Mouse (Mus musculus): ENCODE measurements at regions not wholly inside any gene's neighbourhood (a gene's known extent, or its start where the extent isn't known, plus 50 kb on each side); places are given as distances from the start of the nearest gene placed in this dataset.

DNA sequence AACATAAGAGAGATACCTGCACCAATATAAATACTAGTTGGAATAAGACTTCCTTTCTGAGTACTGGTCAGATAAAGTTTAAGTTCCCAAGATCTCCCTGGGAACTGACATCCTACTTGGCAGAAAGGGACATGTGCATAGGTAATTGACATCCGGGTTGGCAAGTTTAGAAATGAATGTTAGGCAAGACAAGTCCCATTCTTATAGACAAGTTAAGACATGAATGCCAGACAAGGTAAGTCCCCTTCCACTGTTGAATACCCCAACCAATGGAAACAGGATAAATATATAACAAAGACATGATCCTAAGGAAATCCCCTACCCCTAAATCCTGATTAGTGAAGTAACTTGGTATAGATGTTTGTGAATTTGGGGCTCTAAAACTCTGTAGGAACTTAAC is 77.5 kb upstream of the Sgip1 start:
- no peak overlapping the region for H3K9ac ChIP-seq (ENCODE audit: control insufficient read depth, low read depth, low read length, poor library complexity, severe bottlenecking)
- TF ChIP-seq MYC (IDR thresholded peaks at IDR 0.05; ENCODE audit: low read depth, low read length) (no peak), MAFK (IDR thresholded peaks at IDR 0.05; ENCODE audit: borderline replicate concordance, low read depth, low read length) (no peak), EP300 (IDR thresholded peaks at IDR 0.05; ENCODE audit: low read depth in 1 of 2, low read length in 2 of 2) (no peak), MAZ (IDR thresholded peaks at IDR 0.05; ENCODE audit: low read depth, low read length) (no peak), SMC3 (IDR thresholded peaks at IDR 0.05; ENCODE audit: low read depth, low read length) (no peak), ETS1 (IDR thresholded peaks at IDR 0.05; ENCODE audit: low read depth, low read length) (no peak), KAT2A (conservative IDR thresholded peaks at IDR 0.05; ENCODE audit: low read depth, low read length) (no peak), CHD1 (IDR thresholded peaks at IDR 0.05; ENCODE audit: low read depth, low read length) (no peak), ZMIZ1 (IDR thresholded peaks at IDR 0.05; ENCODE audit: low read depth, low read length) (no peak), USF1 (IDR thresholded peaks at IDR 0.05; ENCODE audit: low read depth, low read length) (no peak), USF2 (IDR thresholded peaks at IDR 0.05; ENCODE audit: borderline replicate concordance in 1 of 2, insufficient read depth in 1 of 2, low read depth in 1 of 2, low read length in 2 of 2) (no peak), TBP (IDR thresholded peaks at IDR 0.05; ENCODE audit: low read depth, low read length) (no peak)
- no peak for DNase-seq (ENCODE audit: low read depth, low spot score)
- no peak overlapping the region for H3K4me3 ChIP-seq (ENCODE audit: control insufficient read depth in 1 of 2, insufficient read depth in 1 of 2, low read depth in 2 of 2, low read length in 2 of 2)
- no peaks in the 10 kb centered on the region for H3K27me3 ChIP-seq (ENCODE audit: control insufficient read depth in 1 of 2, insufficient read depth in 2 of 2, low read length in 2 of 2)
- H3K36me3 ChIP-seq (ENCODE audit: control insufficient read depth in 1 of 2, insufficient read depth in 2 of 2, low read length in 2 of 2) = no peaks in the 10 kb centered on the region
- H3K4me1 ChIP-seq (ENCODE audit: control insufficient read depth in 1 of 2, insufficient read depth in 2 of 2, low read length in 2 of 2) = no peaks in the 10 kb centered on the region
- H3K9me3 ChIP-seq (replicated peaks; ENCODE audit: insufficient read depth, low read length) = no peaks in the 10 kb centered on the region
- no peak overlapping the region for H3K27ac ChIP-seq (ENCODE audit: control insufficient read depth, low read depth, low read length)
- H3K79me2 ChIP-seq (ENCODE audit: control insufficient read depth, insufficient read depth, low read length, poor library complexity) = no peaks in the 10 kb centered on the region

DNA sequence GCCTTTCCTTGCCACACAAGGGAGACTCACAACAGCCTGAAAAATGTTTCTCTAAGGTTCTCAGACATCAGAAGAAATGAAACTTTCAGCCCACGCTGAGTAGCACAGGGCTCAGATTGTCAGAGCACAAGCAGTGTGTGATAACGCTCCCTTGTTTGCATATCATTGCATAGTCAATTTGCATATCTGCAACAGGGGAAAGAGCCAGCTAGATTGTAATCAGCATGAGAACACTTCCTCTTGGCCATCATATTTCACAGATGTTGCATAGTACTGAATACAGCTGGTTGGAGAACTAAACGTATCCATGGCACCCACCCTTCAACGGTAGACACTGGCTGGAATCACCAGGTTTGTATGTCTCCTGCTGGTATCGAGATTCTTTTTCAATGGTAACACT is 58.9 kb upstream of the Sgip1 start:
- H3K4me1 ChIP-seq (ENCODE audit: control insufficient read depth in 1 of 2, insufficient read depth in 2 of 2, low read length in 2 of 2) = no peaks in the 10 kb centered on the region
- no peaks in the 10 kb centered on the region for H3K9me3 ChIP-seq (replicated peaks; ENCODE audit: insufficient read depth, low read length)
- H3K4me3 ChIP-seq (ENCODE audit: control insufficient read depth in 1 of 2, insufficient read depth in 1 of 2, low read depth in 2 of 2, low read length in 2 of 2) = no peak overlapping the region
- 0 out of 2 replicates have a peak, but pooled peaks have one; percentile 9 for TF ChIP-seq GATA1 (IDR thresholded peaks at IDR 0.05; ENCODE audit: low read depth, low read length)
- no peak for TF ChIP-seq ETS1 (IDR thresholded peaks at IDR 0.05; ENCODE audit: low read depth, low read length)
- DNase-seq (ENCODE audit: low read depth, low spot score) = no peak
- no peaks in the 10 kb centered on the region for H3K36me3 ChIP-seq (ENCODE audit: control insufficient read depth in 1 of 2, insufficient read depth in 2 of 2, low read length in 2 of 2)
- no peaks in the 10 kb centered on the region for H3K27me3 ChIP-seq (ENCODE audit: control insufficient read depth in 1 of 2, insufficient read depth in 2 of 2, low read length in 2 of 2)
- H3K27ac ChIP-seq (ENCODE audit: control insufficient read depth, low read depth, low read length) = no peak overlapping the region
- no peak overlapping the region for H3K9ac ChIP-seq (ENCODE audit: control insufficient read depth, low read depth, low read length, poor library complexity, severe bottlenecking)
- H3K79me2 ChIP-seq (ENCODE audit: control insufficient read depth, insufficient read depth, low read length, poor library complexity) = no peaks in the 10 kb centered on the region

DNA sequence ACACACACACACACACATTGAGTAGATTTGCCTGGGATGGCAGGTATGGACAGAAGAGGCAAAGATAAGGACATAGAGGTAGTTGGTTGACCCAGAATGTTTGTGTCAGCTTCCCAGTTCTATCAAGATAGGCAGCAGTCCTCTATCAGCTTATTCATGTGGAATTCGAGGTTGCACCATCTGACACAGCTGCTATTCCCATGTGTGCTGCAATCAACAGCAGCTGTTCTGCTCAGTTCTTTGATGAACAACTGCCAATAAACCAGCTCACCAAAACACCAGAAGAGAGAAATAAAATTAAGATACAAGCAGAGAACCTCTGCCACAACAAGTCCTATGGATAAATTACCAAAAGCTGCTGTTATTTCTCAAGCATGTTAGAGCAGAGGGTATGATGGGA is 56.1 kb upstream of the Sgip1 start:
- DNase-seq (ENCODE audit: low read depth, low spot score) = no peak
- H3K9me3 ChIP-seq (replicated peaks; ENCODE audit: insufficient read depth, low read length) = no peaks in the 10 kb centered on the region

More for the DNA sequence above, 56.1 kb upstream of the Sgip1 start:
- TF ChIP-seq CTCF (IDR thresholded peaks at IDR 0.05 in 2 of 3, conservative IDR thresholded peaks at IDR 0.05 in 1 of 3; ENCODE audit: control insufficient read depth in 1 of 3, insufficient read depth in 1 of 3, low read depth in 2 of 3, low read length in 3 of 3, poor library complexity in 1 of 3, severe bottlenecking in 1 of 3) = no peak
- TF ChIP-seq MAX (IDR thresholded peaks at IDR 0.05; ENCODE audit: low read length) = no peak
- TF ChIP-seq EP300 (IDR thresholded peaks at IDR 0.05; ENCODE audit: low read depth in 1 of 2, low read length in 2 of 2) = no peak
- TF ChIP-seq GABPA (IDR thresholded peaks at IDR 0.05; ENCODE audit: low read depth, low read length) = no peak
- no peak for TF ChIP-seq ETS1 (IDR thresholded peaks at IDR 0.05; ENCODE audit: low read depth, low read length)
- TF ChIP-seq MYB (IDR thresholded peaks at IDR 0.05; ENCODE audit: low read depth, low read length) = no peak
- TF ChIP-seq RAD21 (IDR thresholded peaks at IDR 0.05; ENCODE audit: low read depth, low read length) = no peak
- no peak for TF ChIP-seq SIN3A (IDR thresholded peaks at IDR 0.05; ENCODE audit: low read length)
- no peak for TF ChIP-seq RCOR1 (IDR thresholded peaks at IDR 0.05; ENCODE audit: low read depth, low read length)
- no peak for TF ChIP-seq HCFC1 (IDR thresholded peaks at IDR 0.05; ENCODE audit: low read depth, low read length)
- TF ChIP-seq KAT2A (conservative IDR thresholded peaks at IDR 0.05; ENCODE audit: low read depth, low read length) = no peak
- no peak for TF ChIP-seq CHD1 (IDR thresholded peaks at IDR 0.05; ENCODE audit: low read depth, low read length)
- no peaks in the 10 kb centered on the region for H3K79me2 ChIP-seq (ENCODE audit: control insufficient read depth, insufficient read depth, low read length, poor library complexity)
- no peak overlapping the region for H3K27ac ChIP-seq (ENCODE audit: control insufficient read depth, low read depth, low read length)
- no peak overlapping the region for H3K9ac ChIP-seq (ENCODE audit: control insufficient read depth, low read depth, low read length, poor library complexity, severe bottlenecking)
- no peaks in the 10 kb centered on the region for H3K36me3 ChIP-seq (ENCODE audit: control insufficient read depth in 1 of 2, insufficient read depth in 2 of 2, low read length in 2 of 2)
- H3K27me3 ChIP-seq (ENCODE audit: control insufficient read depth in 1 of 2, insufficient read depth in 2 of 2, low read length in 2 of 2) = no peaks in the 10 kb centered on the region
- H3K4me1 ChIP-seq (ENCODE audit: control insufficient read depth in 1 of 2, insufficient read depth in 2 of 2, low read length in 2 of 2) = no peaks in the 10 kb centered on the region
- H3K4me3 ChIP-seq (ENCODE audit: control insufficient read depth in 1 of 2, insufficient read depth in 1 of 2, low read depth in 2 of 2, low read length in 2 of 2) = no peak overlapping the region
